Mouse (Mus musculus) heart, adult 8-10 months (tissue): ENCODE data around the gene Atp6v1f. TPM values are rescaled to one million over a fixed set of nuclear protein-coding genes. Genes with fewer than 3 reads are reported as not detected.

Experiments
- total RNA-seq, 4 experiments: library from RNA; stranded (reverse); gene quantifications; 2 replicates each; pipeline ENCODE4 v1.2.4; 2022

Atp6v1f gene
- total RNA-seq, 4 experiments from 2014 or later = 128 to 134 (median 131) TPM

Other genes with a start within 250 kb of the Atp6v1f start
- 1 to 10 TPM; 3.7 to 6.7 (median 6.1) TPM for gene Hilpda, start 195.2 kb upstream of the Atp6v1f start, total RNA-seq
- gene Fam71f2, start 188.1 kb upstream of the Atp6v1f start, total RNA-seq = under 1 TPM in 1 of 4 experiments, not detected in 3; 0.59 TPM
- not detected for gene Fam71f1, start 148.6 kb upstream of the Atp6v1f start, total RNA-seq
- 100 to 1,000 TPM; 230 to 251 (median 234) TPM for gene Calu, start 119.6 kb upstream of the Atp6v1f start, total RNA-seq
- under 1 TPM in 2 of 4 experiments, not detected in 2; 0.22 to 0.79 TPM for gene Opn1sw, start 79.2 kb upstream of the Atp6v1f start, total RNA-seq
- 1 to 10 TPM; 1.1 to 2.9 (median 2.5) TPM for gene Ccdc136, start 71.4 kb upstream of the Atp6v1f start, total RNA-seq
- gene Flnc, start 34.5 kb upstream of the Atp6v1f start, total RNA-seq = 100 to 1,000 TPM; 195 to 305 (median 272) TPM
- gene Atp6v1fnb, start 3.7 kb downstream of the Atp6v1f start, total RNA-seq = not detected
- 1 to 10 TPM; 2.0 to 4.8 (median 2.8) TPM for gene Kcp, start 40.2 kb downstream of the Atp6v1f start, total RNA-seq
- gene Irf5, start 58.9 kb downstream of the Atp6v1f start, total RNA-seq = 1 to 10 TPM; 2.0 to 4.0 (median 2.4) TPM
- 10 to 100 TPM; 42.9 to 50.8 (median 46.4) TPM for gene Tnpo3, start 142.2 kb downstream of the Atp6v1f start, total RNA-seq
- gene Tspan33, start 226.5 kb downstream of the Atp6v1f start, total RNA-seq = 1 to 10 TPM; 2.0 to 2.7 (median 2.3) TPM